Mouse (Mus musculus) adrenal gland, adult 18-20 months (tissue): Measurements from ENCODE around the gene Soga1. TPM values are rescaled to one million over a fixed set of nuclear protein-coding genes. Genes with fewer than 3 reads are reported as not detected.

Experiments used
- DNase-seq, 2 experiments: peaks; one replicate each; pipeline ENCODE4 v3.0.0; 2021 to 2022; ENCODE audit warnings: low spot score in 2 of 2
- long read RNA-seq, 2 experiments: library from polyadenylated mRNA; stranded (forward); transcript quantifications; one replicate each; pipeline ENCODE4 v2.0.0; 2021
- total RNA-seq, 2 experiments: library from RNA; stranded (reverse); gene quantifications; 1 replicate in 1 of 2; 2 replicates in 1 of 2; pipeline ENCODE4 v1.2.3; 2021

The Soga1 gene
- 10 to 100 TPM; 31.4 to 36.2 TPM for total RNA-seq
- long read RNA-seq, experiment 1, partial matches to known transcripts = 2 of 4 reads
- long read RNA-seq, experiment 1, other reads (novel, unspliced or antisense) = 2 of 4 reads
- long read RNA-seq, experiment 2, full-length matches to known transcripts = 1 of 5 reads
- long read RNA-seq, experiment 2, partial matches to known transcripts = 4 of 5 reads
- long read RNA-seq, experiment 2, other reads (novel, unspliced or antisense) = 0 of 5 reads

DNA sequence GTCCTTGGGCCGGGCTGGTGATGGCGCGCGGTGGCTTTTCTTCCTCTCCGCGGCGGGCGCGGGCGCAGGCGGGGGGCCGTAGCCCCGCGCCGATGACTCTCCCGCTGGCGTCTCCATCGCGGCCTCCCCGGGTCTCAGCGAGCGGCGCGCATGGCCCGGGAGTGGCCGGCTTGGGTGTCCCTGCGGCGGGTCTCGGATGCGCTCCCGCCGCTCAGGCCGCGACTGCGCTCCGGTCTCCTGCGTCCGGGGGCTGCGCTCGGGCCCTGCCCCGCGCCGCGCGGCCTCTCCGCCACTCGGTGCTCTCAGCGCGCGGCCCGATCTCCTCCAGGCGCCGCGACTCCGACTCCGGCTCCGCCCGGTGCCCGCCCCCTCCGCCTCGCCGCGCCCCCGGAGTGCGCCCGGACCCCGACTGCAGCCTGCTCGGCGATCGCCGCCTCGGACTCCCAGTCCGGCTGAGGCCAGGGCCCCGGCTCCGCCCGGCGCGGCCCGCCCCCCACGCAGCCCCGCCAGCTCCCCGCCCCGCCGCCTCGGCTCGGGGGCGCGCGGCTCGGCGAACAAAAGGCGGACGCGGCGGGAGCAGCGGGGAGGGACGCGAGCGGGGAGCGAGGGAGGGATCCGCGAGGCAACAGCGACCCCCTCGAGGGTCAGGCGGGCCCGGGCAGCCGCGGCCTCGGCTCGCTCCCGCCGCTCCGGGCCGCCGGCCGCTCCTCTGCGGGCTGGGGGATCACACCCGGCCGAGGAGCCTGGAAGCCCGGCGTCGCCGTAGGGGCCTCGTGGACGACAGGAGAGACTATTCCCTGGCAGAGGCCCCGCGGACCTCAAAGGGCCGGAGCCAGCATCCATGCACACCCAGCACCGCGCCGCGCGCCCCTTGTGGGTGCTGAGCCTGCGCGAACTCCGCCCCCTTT, at the start of gene Soga1:
TSS of gene Soga1 (minus strand) at position 462 of the 908 bp plus-strand sequence.
- DNase-seq = peak; percentile 90 to 91

DNA sequence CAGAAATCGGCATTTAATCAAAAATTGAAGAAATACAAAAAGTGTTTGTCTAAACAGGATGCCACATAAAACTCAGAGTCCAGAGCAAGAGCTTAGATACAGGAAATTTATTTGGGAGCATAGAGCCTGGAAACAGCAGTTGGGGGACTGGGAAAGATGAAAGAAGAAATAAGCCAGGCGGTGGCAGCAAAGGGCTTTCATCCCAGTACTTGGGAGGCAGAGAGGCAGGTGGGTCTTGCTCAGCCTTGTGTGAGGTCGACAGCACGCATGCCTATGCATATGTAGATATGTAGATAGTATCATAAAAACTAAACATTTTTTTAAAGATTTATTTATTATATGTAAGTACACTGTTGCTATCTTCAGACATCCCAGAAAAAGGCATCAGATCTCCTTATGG, 49.0 kb upstream of the Soga1 start:
- DNase-seq = no peak

- DNase-seq = no peak
These were observed 48.3 kb upstream of the Soga1 start for GRCm38 (mm10) chr2:157127370-157127769.

- DNase-seq = no peak
These were observed 46.2 kb upstream of the Soga1 start for GRCm38 (mm10) chr2:157125246-157125645.

- no peak for DNase-seq
These were observed 42.7 kb upstream of the Soga1 start for GRCm38 (mm10) chr2:157121766-157122165.

- no peak for DNase-seq
These were observed 40.0 kb upstream of the Soga1 start for GRCm38 (mm10) chr2:157119075-157119474.

- DNase-seq = no peak
These were observed 39.5 kb upstream of the Soga1 start for GRCm38 (mm10) chr2:157118556-157118955.

DNA sequence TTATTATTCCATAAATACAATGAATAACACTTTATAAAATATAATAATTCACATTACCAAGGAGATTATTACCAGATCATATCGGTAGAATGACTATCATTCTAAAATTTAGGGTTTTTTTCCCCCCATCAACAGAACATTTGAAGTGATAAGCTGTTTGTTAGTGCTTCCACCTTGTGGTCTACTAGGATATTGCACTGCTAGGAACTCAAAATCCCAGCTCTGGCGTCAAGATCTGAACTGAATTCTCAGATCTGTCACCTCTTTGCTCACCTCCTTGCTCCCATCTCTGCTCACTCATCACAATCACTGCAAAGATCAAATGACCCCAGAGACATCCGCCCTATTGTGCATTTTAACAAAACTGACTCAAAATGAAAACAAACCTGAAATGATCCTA, 37.9 kb upstream of the Soga1 start:
- DNase-seq = no peak

DNA sequence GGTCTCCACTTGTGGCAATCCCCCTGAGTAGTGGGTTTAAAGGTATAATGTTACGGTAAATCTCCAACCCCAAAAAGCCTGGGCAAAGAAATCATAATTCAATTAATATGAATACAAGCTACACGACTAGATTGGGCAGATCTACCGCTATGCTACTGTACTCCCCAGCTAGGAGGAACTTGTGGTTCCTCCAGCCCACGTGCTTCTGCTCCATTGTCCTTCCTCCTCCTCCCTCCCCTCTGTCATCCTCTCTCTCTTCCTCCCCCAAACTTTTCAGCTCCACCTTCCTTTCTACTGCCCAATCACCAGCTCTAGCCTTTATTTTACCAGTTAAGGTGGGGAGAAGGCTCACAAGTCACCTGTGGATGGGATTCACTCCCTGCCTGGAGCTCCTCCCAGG, 29.2 kb upstream of the Soga1 start:
- no peak for DNase-seq

DNA sequence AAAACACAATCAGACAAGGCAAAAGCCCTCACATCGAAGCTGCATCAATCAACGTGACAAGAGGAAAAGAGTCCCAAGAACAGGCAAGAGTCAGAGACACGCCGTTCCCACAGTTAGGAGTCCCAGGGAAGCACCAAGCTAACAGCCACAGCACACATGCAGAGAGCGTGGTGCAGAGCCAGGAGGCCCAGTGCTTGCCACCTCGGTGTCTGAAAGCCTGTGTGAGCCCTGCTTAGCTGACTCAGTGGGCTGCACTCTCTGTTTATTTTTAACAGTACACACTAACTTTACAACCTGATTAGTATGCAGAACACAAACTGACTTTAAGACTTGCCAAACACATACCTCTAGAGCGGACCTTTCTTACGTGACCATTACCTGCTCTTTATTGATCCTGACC, 25.4 kb upstream of the Soga1 start:
- DNase-seq = no peak

DNA sequence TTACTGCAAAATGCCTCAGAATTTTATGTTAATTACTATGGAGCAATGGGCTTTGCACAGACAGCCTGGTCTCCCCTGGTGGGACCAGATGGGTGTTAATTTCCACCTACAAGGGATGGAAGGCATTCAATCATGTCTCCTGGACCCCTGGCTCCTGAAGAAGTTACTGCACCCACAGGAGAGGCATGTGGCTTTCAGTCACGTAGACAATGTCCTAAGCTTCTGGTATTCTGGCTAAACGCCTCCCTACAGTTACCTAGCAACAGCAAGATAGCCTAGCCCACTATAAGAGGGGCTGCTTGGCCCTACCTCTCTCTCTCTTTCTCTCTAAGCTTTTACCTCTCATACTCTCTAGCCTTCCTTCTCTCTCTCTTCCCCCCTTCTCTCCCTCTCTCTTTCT, 23.2 kb upstream of the Soga1 start:
- DNase-seq = no peak

DNA sequence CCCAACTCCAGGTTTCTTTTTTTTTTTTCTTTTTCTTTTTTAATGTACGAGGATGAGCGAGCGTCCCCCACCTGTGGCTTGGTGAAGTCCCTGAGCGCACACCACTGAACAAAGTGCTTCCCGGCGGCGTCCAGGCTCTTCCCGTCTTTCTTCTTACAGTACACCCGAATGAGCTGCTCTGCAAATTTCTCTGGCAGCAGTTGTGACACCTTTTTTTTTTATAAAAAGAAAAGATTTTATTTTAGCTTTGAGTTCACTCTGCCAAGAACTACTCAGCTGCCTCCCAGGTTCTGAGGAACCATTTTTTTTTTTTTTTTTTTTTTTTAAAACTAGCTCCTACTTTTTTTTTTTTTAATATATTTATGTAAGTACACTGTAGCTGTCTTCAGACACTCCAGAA, 22.6 kb upstream of the Soga1 start:
- no peak for DNase-seq

DNA sequence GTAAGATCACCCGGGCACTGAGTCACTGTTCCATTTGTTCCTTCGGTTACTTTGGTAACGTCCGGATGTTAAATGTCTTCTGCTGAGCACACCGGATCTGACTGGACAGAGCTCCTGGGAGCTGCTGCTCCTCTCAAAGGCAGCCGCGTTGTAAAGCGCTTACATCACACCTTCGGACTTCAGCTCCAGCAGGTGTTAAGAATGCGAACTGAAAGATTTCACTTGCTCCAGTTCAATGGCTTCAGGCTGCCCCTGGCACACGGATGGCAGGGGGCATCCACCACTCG, 21.2 kb upstream of the Soga1 start:
- no peak for DNase-seq

DNA sequence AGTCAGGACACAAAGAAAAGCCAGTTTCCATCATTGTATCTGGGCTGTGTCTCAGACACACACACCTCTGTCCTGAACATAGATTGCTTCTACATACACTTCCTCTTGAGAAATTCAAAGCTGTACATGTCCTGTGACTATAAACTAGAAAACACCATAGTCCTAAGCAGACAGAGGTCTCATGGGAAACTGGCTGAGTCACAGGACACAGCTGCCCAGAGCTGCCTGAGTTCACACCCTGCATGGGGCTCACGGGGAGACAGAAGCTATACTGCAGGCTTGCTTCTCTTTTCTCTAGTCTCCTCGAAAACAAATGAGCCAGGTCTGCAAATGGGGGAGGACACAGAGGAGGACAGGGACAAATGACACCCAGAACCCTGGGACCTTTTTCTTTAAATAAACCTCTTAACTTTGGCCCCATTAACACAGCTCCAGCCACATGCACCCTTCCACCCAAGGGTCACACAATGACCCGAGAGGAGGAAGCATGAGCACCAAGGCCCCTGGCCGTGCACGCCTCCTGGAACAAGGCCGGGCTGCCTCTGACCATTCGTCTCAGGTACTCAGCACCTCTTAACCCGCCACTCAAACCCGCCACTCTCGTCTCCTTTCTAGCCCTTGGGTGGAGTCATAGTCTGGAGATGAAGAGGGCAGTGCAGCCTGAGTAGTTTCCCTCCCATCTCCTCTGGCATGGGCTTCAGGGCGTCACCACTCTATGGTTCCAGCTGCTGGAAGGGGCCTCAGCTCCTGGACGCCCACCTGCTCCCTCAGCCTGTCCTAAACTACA, 20.7 kb upstream of the Soga1 start:
- DNase-seq = no peak

GRCm38 (mm10) chr2:157095005-157095755, 16.1 kb upstream of the Soga1 start:
- DNase-seq = peak; percentile 73 to 79

- DNase-seq = no peak
These were observed 13.0 kb upstream of the Soga1 start for GRCm38 (mm10) chr2:157092024-157092423.

DNA sequence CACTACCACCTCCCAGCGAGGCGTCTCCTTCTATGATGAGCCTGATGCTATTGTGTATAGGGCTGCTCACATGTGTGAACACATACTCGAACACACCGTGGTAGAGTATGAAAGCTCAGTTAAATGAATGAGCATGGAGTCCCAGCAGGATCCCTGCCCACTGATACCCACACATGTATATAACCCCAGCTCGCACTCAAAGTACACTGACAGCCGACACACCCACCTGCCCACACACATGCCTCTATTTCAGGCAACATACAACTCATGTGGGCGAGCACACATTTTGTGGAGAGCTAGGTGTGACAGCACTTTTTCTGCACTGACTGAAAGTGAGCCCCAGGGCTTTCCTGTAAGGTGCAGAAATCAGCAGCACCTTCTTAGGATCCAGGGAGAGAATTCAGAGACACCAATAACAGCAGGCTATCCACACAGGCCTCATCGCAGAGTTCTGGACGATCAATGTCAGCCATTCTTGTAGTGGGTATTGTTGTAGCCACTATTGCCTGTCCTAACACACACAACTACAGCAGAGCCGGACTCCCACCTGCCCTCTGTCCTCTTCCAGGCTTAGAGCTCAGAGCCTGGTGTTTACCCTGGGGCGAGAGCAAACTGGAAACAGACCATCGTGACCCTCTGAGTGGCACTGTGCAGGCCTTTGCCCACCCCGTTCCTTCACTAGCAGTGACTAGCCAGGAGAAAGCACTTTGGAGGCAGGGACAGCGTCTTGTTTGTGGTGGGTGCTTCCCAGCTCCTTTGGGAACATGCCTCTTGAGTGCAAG, 8.7 kb upstream of the Soga1 start:
- no peak for DNase-seq

- DNase-seq = no peak
These were observed 7.7 kb upstream of the Soga1 start, which contains the start of gene Tldc2 for GRCm38 (mm10) chr2:157086796-157087195. Gene Tldc2 (plus strand): TSS chr2:157087055.

DNA sequence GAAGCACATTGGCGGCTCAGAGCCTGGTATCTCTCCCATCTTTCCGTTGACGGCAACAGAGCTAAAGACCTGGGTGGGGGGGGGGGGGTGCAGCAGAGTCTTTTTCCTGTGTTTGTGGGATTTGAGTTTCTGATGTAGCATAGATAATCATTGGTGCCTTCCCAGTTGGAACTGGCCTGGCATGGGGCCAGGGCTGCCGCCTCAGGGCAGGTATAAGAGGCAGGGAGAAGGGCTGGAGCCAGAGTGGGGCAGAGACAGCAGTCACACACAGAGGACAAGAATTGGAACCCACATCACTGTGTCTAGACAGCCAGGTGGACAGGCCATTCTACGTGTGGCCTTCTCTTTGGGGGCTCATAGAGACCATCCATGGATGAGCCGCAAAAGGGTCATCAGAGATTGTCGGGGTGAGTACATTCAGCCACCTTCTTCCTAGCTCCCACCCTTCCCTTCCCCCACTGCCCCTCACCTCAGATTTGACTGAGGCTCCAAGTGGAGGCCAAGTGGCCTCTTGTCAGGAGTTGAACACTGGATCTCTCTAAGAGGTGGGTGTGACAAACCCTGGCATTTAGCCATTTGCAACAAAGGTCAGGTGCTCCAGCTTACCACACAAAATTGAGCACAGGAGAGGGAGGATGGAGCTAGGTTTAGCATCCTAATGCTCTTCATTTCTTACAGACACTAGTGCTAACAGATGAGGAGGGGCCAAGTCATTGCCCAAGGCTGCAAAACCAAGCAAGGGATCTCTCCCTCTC, 6.0 kb upstream of the Soga1 start:
- no peak for DNase-seq

- no peak for DNase-seq
These were observed 2.9 kb upstream of the Soga1 start for GRCm38 (mm10) chr2:157081960-157082359.
